Mouse (Mus musculus): Measurements from ENCODE around the gene Clic5. TPM values are rescaled to one million over a fixed set of nuclear protein-coding genes. Genes with fewer than 3 reads are reported as not detected.

The Clic5 gene
- total RNA-seq (2021): 100 to 1,000 TPM; 128 to 171 TPM
- polyA plus RNA-seq (2012; rRNA removed): 33.2 and 61.4 TPM in 2 replicates
- long read RNA-seq, full-length matches to known transcripts: 103 of 130 reads
- long read RNA-seq, partial matches to known transcripts: 27 of 130 reads
- long read RNA-seq, other reads (novel, unspliced or antisense): 0 of 130 reads

DNA sequence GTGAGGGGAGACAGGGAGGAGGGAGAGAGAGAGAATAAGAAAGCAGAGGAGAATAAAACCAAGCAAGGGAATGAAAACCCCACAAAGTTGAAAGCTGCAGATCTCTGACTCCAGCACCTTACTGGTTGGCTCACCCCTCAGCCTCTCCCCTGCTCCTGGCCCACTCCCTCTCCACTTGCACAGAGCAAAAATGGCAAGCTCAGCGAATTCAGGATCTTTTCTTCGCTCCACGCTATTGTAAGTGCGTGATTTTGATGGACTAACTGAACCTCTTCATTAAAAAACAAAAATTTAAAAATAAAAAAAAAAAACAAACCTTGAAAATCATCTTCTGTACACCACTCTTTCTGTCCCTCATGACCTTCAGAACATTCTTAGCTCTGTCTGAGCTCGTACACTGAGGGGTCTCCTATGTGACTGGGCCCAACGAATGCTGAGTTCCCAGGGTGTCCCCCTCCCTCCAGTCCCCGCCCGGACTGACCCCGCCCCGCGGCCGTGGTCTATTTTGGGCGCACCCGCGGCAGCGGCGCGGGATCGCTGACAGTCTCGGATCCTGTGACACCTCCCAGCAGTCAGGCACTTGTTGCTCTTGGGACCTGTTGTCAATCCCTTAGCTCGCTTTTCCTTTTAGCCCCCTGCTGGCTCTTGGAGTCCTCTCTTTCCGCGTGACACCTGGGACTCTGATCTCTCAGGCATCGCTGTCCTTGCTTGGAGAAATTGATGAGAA is at the start of gene Clic5:
TSS of gene Clic5 (plus strand) at position 543 of the 727 bp plus-strand sequence.
- no peaks in the 10 kb centered on the region for H3K27me3 ChIP-seq (ENCODE audit: control insufficient read depth, insufficient read depth, low read length)
- peak; percentile 87 to 89 for DNase-seq
- WGBS: 2% methylated on average over 24 of the region's 24 CpGs
- H3K36me3 ChIP-seq (ENCODE audit: control insufficient read depth, insufficient read depth, low read length): peaks cover 9% of the 10 kb centered on the region
- peak within 1 kb of the TSS; percentile 89 for H3K9ac ChIP-seq (ENCODE audit: low read depth, low read length)
- peaks cover 12% of the 10 kb centered on the region for H3K4me1 ChIP-seq (ENCODE audit: control insufficient read depth, insufficient read depth, low read length)
- intact Hi-C loops (cut with DNase I): loop anchor here (1.0 kb wide), 2 partner anchors 37 to 68 kb away; no protein-coding TSS in a partner anchor
- TF ChIP-seq EP300 (IDR thresholded peaks at IDR 0.05; ENCODE audit: insufficient read depth, low read depth, low read length): peak; percentile 95
- TF ChIP-seq CTCF (IDR thresholded peaks at IDR 0.05): peak; percentile 74
- peak; percentile 94 for TF ChIP-seq POLR2A (IDR thresholded peaks at IDR 0.05; ENCODE audit: insufficient read depth, low read depth, low read length)
- H3K79me2 ChIP-seq (replicated peaks; ENCODE audit: control insufficient read depth, insufficient read depth, low read length): peaks cover 4% of the 10 kb centered on the region
- peak within 1 kb of the TSS; percentile 90 for H3K27ac ChIP-seq
- peak within 1 kb of the TSS; percentile 97 for H3K4me3 ChIP-seq

DNA sequence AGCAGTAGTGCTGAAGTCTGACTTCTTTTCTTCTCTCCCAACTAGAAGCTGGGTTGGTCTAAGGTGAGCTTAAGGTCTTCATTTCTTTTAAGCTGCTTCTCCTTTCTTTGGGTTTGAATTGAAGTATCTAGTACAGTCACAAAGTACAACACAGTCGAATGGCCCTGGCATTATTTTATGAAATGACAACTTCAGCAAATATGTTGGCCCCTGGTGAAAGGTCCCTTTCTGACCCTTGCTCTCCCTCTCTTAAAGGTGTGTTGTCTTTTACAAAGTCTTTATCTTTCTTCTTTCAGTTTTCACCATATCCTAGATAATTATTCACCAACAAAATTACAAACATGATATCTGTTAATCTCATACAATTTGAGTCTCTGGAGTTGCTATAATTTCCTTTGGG is 42.6 kb upstream of the Clic5 start:
- WGBS: 71% methylated on average over 1 of the region's 1 CpGs
- no peak for TF ChIP-seq CTCF (IDR thresholded peaks at IDR 0.05)
- no peak for TF ChIP-seq EP300 (IDR thresholded peaks at IDR 0.05; ENCODE audit: insufficient read depth, low read depth, low read length)
- no peak for TF ChIP-seq POLR2A (IDR thresholded peaks at IDR 0.05; ENCODE audit: insufficient read depth, low read depth, low read length)
- Histone ChIP-seq H3K4me1 (ENCODE audit: control insufficient read depth, insufficient read depth, low read length) (no peaks in the 10 kb centered on the region), H3K79me2 (replicated peaks; ENCODE audit: control insufficient read depth, insufficient read depth, low read length) (no peaks in the 10 kb centered on the region), H3K9ac (ENCODE audit: low read depth, low read length) (no peak overlapping the region), H3K27me3 (ENCODE audit: control insufficient read depth, insufficient read depth, low read length) (no peaks in the 10 kb centered on the region), H3K36me3 (ENCODE audit: control insufficient read depth, insufficient read depth, low read length) (no peaks in the 10 kb centered on the region), H3K27ac (no peak overlapping the region), H3K4me3 (no peak overlapping the region)
- no peak for DNase-seq
- intact Hi-C loops (cut with DNase I): no loop called here

DNA sequence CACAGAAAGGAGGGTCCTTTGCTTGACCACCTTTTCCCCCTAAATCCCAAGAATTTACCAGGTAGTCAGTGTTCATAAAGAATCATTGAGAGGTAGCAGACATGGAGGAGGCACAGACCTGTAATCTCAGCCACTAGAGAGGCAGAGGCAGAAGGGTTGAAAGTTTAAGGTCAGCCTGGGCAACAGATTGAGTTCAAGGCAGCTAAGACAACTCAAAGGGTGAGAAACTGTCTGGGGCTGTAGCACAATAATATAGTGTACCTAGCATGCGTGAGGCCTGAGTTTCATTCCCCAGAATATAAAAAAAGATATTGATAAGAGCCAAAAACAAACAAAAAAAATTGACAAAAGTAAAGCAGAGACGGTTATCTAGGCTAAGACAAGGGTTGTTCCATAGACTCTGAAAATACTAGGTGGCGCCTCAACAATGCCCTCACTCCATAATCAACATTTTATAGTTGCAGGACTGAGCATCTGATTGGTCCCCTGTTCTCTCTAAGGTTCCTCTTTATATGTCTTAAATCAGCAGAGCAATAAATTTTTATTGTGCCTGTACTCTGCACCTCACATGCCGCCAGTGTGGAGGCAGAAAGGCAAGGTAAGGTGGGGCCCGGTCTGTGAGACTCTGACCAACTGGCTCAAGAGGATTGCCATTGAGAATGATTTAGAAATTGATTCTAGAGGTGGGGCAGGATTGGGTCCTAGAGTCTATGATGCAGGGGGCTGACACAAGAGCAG is 40.1 kb upstream of the Clic5 start:
- TF ChIP-seq POLR2A (IDR thresholded peaks at IDR 0.05; ENCODE audit: insufficient read depth, low read depth, low read length) (no peak), EP300 (IDR thresholded peaks at IDR 0.05; ENCODE audit: insufficient read depth, low read depth, low read length) (no peak), CTCF (IDR thresholded peaks at IDR 0.05) (no peak)
- Histone ChIP-seq H3K36me3 (ENCODE audit: control insufficient read depth, insufficient read depth, low read length) (no peaks in the 10 kb centered on the region), H3K27me3 (ENCODE audit: control insufficient read depth, insufficient read depth, low read length) (no peaks in the 10 kb centered on the region), H3K4me1 (ENCODE audit: control insufficient read depth, insufficient read depth, low read length) (peaks cover 3% of the 10 kb centered on the region; the same call in 1 of the 2 replicates), H3K27ac (no peak overlapping the region), H3K9ac (ENCODE audit: low read depth, low read length) (no peak overlapping the region), H3K79me2 (replicated peaks; ENCODE audit: control insufficient read depth, insufficient read depth, low read length) (no peaks in the 10 kb centered on the region), H3K4me3 (no peak overlapping the region)
- DNase-seq: no peak
- intact Hi-C loops (cut with DNase I): no loop called here
- whole genome bisulfite sequencing: 89% methylated on average over 5 of the region's 5 CpGs

DNA sequence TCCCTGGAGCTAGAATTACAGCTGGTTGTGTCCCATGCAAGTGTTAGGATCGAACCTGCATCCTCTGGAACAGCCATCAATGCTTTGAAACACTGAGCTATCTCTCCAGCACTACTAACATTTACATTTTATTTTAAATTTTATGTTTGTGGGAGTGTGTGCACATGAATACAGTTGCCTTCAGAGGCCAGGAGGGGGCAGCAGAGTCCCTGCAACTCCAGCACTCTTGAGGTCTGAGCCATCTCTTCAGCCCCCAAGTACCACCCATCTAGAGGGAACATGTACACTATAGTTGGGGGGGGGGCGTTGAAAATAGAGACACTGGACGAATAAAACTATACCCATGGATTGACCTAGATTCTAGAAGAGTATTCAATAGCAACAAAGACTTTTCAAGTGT is 37.3 kb upstream of the Clic5 start:
- Histone ChIP-seq H3K9ac (ENCODE audit: low read depth, low read length) (no peak overlapping the region), H3K27ac (peak overlapping the region; percentile 78; the same call in 1 of the 2 replicates), H3K4me1 (ENCODE audit: control insufficient read depth, insufficient read depth, low read length) (peaks cover 3% of the 10 kb centered on the region; the same call in 1 of the 2 replicates), H3K4me3 (no peak overlapping the region), H3K36me3 (ENCODE audit: control insufficient read depth, insufficient read depth, low read length) (no peaks in the 10 kb centered on the region), H3K79me2 (replicated peaks; ENCODE audit: control insufficient read depth, insufficient read depth, low read length) (no peaks in the 10 kb centered on the region), H3K27me3 (ENCODE audit: control insufficient read depth, insufficient read depth, low read length) (no peaks in the 10 kb centered on the region)
- 62% methylated on average over 3 of the region's 3 CpGs for WGBS
- TF ChIP-seq CTCF (IDR thresholded peaks at IDR 0.05) (peak; percentile 90), POLR2A (IDR thresholded peaks at IDR 0.05; ENCODE audit: insufficient read depth, low read depth, low read length) (no peak), EP300 (IDR thresholded peaks at IDR 0.05; ENCODE audit: insufficient read depth, low read depth, low read length) (0 out of 2 replicates have a peak, but pooled peaks have one; percentile 14)
- intact Hi-C loops (cut with DNase I): loop anchor here (1.0 kb wide), 2 partner anchors 37 to 105 kb away; partner anchors contain the start of gene Clic5
- peak; percentile 38 to 73 for DNase-seq

DNA sequence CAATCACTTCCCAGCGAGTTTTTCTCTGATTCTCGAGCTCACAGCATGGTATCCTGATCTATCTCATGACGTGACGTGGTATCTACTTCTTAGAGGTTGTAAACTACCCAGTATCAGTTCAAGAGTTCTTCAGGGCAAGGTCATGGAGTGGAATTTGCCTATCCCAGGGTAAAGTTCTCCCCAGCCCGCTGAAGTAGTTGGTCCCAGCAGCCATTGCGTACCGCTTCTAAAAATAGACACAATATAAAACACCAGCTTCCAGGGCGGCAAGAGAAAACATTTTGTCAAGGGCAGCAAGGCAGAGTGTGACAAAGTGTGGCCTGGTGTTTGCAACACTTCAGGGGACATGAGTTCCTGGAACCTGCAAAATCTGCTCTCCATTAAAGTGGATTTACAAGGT is 36.5 kb upstream of the Clic5 start:
- TF ChIP-seq EP300 (IDR thresholded peaks at IDR 0.05; ENCODE audit: insufficient read depth, low read depth, low read length) (0 out of 2 replicates have a peak, but pooled peaks have one; percentile 30), CTCF (IDR thresholded peaks at IDR 0.05) (no peak), POLR2A (IDR thresholded peaks at IDR 0.05; ENCODE audit: insufficient read depth, low read depth, low read length) (peak; percentile 33)
- Histone ChIP-seq H3K27ac (peak overlapping the region; percentile 78), H3K79me2 (replicated peaks; ENCODE audit: control insufficient read depth, insufficient read depth, low read length) (no peaks in the 10 kb centered on the region), H3K36me3 (ENCODE audit: control insufficient read depth, insufficient read depth, low read length) (no peaks in the 10 kb centered on the region), H3K4me1 (ENCODE audit: control insufficient read depth, insufficient read depth, low read length) (peaks cover 3% of the 10 kb centered on the region; the same call in 1 of the 2 replicates), H3K27me3 (ENCODE audit: control insufficient read depth, insufficient read depth, low read length) (no peaks in the 10 kb centered on the region), H3K9ac (ENCODE audit: low read depth, low read length) (no peak overlapping the region), H3K4me3 (no peak overlapping the region)
- DNase-seq: peak in 1 of 2 experiments; percentile 40
- intact Hi-C loops (cut with DNase I): loop anchor here (1.0 kb wide), 2 partner anchors 36 to 104 kb away; partner anchors contain the start of gene Clic5
- 52% methylated on average over 8 of the region's 8 CpGs for WGBS

Measured in heart, adult 2 months (tissue).